Mouse (Mus musculus) forebrain, postnatal 0 days (tissue): ENCODE data around the gene Hoxb6. TPM values are rescaled to one million over a fixed set of nuclear protein-coding genes. Genes with fewer than 3 reads are reported as not detected.
A peak's percentile ranks its signal among the peaks of the same experiment; 100 is the strongest.

Source experiments
- ATAC-seq: fragments of 200-750 bp; cut with Nextera tagmentation; 2 replicates; pipeline ENCODE4 v1.8.0; 2017; ENCODE audit warnings: mild to moderate bottlenecking, moderate library complexity
- DNase-seq: peaks from one replicate; pipeline ENCODE4 v3.0.0-alpha.2; 2015
- H3K27ac ChIP-seq: fragments of 300-500 bp; sonication (generic); 2 replicates; pipeline ENCODE4 v1.5.1; 2014; ENCODE audit warnings: low read depth, mild to moderate bottlenecking, antibody characterized with exemption, low read length, moderate library complexity, mixed read lengths
- H3K27me3 ChIP-seq: fragments of 300-500 bp; sonication (generic); 2 replicates; pipeline ENCODE4 v1.6.1; 2014; ENCODE audit warnings: mild to moderate bottlenecking, low read length, mixed read lengths; ENCODE audit not compliant: insufficient read depth
- H3K36me3 ChIP-seq: fragments of 300-500 bp; sonication (generic); 2 replicates; pipeline ENCODE4 v1.6.1; 2014; ENCODE audit warnings: mild to moderate bottlenecking, moderate library complexity; ENCODE audit not compliant: insufficient read depth
- H3K4me1 ChIP-seq: fragments of 300-500 bp; sonication (generic); 2 replicates; pipeline ENCODE4 v1.6.1; 2014; ENCODE audit warnings: antibody characterized with exemption; ENCODE audit not compliant: insufficient read depth
- H3K4me2 ChIP-seq: fragments of 300-500 bp; sonication (generic); 2 replicates; pipeline ENCODE4 v1.6.1; 2014; ENCODE audit warnings: low read depth, mild to moderate bottlenecking, moderate library complexity
- H3K4me3 ChIP-seq: fragments of 300-500 bp; sonication (generic); 2 replicates; pipeline ENCODE4 v1.5.1; 2014; ENCODE audit warnings: low read depth, low read length, mixed read lengths
- H3K9ac ChIP-seq: fragments of 300-500 bp; sonication (generic); 2 replicates; pipeline ENCODE4 v1.6.1; 2014; ENCODE audit warnings: mild to moderate bottlenecking
- H3K9me3 ChIP-seq: fragments of 300-500 bp; sonication (generic); 2 replicates; pipeline ENCODE4 v1.6.1; 2016; ENCODE audit warnings: low read length
- CTCF ChIP-seq: sonication (generic); IDR thresholded peaks from 2 replicates; pipeline ENCODE4 v1.5.1; 2016; ENCODE audit warnings: antibody characterized with exemption, control low read depth, low read depth
- WGBS: fragments of 180-500 bp; shearing (Covaris S2); extraction: QIAGEN DNeasy Blood & Tissue Kit; methylation state at CpG from one replicate; pipeline ENCODE4 v1.1.7; 2014; 5-methylcytosine and 5-hydroxymethylcytosine counted together
- polyA plus RNA-seq: library from polyadenylated mRNA; unstranded; fragments of >200 nt; fragmentation: Nextera tagmentation; extraction: Ambion mirVana; gene quantifications from 2 replicates; pipeline ENCODE4 v1.2.1, GENCODE M21; 2015
- total RNA-seq: library from RNA; depleted of rRNA; stranded (reverse); fragments of >200 nt; gene quantifications from 2 replicates; pipeline ENCODE4 v1.2.3, GENCODE M21; 2014

The Hoxb6 gene
- total and polyA plus RNA-seq, 2 experiments from 2014 or later = not detected

DNA sequence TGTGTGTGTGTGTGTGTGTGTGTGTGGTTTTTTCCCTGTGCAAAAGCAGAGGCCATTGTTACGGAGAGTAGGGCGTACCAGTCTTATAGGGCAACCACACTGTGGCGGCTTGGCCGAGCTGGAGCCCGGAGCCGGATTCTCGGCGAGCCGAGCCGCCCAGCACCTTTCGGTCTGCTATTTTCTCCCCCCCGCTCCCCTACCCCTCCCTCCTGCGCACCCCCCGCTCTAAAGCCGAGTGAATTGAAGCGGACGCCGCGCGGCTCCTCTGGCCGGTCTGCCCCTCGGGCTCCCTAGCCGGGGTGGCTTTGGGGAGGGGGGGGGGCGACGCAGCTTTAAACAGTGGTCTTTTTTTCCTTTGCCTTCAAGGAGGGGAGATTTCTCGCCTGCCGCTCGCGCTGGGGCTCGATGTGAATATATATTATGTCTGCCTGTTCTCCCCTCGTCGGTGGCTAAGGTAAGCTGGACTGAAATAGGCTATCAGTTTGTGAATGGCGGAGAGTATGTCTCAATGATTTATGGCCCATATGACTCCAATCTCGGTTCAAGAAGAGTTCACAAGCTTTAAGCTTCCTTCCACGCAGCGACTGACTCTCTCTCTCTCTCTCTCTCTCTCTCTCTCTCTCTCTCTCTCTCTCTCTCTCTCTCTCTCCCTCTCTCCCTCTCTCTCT lies 48.6 kb downstream of the Hoxb6 start:
- Histone ChIP-seq H3K27me3 (peaks cover 94% of the 10 kb centered on the region), H3K4me3 (no peak overlapping the region), H3K9me3 (no peaks in the 10 kb centered on the region), H3K4me1 (no peaks in the 10 kb centered on the region), H3K9ac (no peak overlapping the region), H3K4me2 (no peak overlapping the region), H3K36me3 (no peaks in the 10 kb centered on the region), H3K27ac (no peak overlapping the region)
- ATAC-seq = no peak
- no peak for DNase-seq
- TF ChIP-seq CTCF = no peak
- WGBS = 3% methylated on average over 30 of the region's 36 CpGs

DNA sequence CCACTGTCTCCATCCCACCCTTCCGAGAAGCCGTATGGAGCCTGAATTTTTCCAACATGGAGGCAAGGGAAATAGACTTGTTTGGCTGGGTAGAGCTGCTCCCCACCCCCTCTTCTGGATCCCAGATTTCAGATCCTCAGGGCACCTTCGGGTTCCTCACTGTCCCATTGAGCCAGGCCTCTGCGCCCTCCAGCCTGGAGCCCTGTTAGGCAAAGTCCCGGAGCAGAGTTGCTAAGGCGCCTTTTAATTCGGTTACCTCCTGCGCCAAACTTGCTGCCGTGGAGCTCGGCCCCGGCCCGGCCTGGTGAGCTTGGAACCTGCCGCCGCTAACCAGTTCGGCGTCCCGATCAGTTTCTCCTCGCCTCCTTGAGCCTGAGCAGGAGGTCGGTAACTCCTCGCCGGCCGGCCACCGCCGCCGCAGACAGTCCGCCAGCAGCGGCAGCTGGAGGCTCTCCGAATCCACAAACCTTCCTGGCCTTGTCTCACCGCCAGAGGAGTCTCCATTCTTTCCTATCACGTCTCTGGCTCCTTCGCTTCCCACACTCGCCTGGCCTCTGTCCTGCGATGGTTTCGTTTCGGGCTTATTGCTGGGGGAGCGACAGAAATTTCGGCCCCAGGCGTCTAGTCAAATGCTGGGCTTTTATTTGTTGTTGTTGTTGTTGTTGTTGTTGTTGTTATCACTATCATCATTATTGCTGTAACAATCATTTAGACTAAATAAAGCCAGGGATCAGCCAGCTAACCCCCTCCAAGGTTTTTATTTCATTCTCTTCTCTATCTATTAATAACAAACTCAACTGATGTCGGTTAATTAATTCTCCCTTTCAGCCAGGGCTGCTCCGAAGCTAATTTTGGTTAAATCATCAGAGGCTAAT lies 49.7 kb downstream of the Hoxb6 start:
- Histone ChIP-seq H3K4me3 (no peak overlapping the region), H3K4me2 (no peak overlapping the region), H3K27ac (no peak overlapping the region)

DNA sequence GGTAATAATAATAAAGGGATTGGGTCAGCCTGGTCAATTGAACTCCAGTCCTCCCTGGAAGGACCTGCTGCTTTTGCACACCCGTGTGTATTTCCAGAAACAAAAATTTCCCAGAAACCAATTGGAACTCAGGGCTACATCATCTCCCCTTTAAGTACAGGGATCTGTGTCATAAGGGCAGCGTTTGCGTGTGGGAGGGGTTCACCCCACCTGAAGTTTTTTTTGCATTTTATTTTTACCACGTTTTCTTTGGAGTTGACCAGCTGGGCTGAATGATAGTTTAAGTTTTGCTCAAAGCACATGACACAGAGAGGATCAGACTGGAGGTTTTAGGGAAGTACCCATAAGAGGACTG lies 50.3 kb downstream of the Hoxb6 start:
- Histone ChIP-seq H3K27me3 (peaks cover 91% of the 10 kb centered on the region), H3K27ac (no peak overlapping the region), H3K4me2 (no peak overlapping the region), H3K4me3 (no peak overlapping the region), H3K9me3 (no peaks in the 10 kb centered on the region), H3K36me3 (no peaks in the 10 kb centered on the region), H3K4me1 (no peaks in the 10 kb centered on the region), H3K9ac (no peak overlapping the region)
- no peak for DNase-seq
- ATAC-seq = no peak
- no peak for TF ChIP-seq CTCF
- 0% methylated on average over 4 of the region's 4 CpGs for WGBS

More for the DNA sequence above, 49.7 kb downstream of the Hoxb6 start:
- peaks cover 94% of the 10 kb centered on the region for H3K27me3 ChIP-seq
- H3K36me3 ChIP-seq = no peaks in the 10 kb centered on the region
- H3K9me3 ChIP-seq = no peaks in the 10 kb centered on the region
- no peaks in the 10 kb centered on the region for H3K4me1 ChIP-seq
- no peak overlapping the region for H3K9ac ChIP-seq
- TF ChIP-seq CTCF = no peak
- peak; percentile 50 for DNase-seq
- ATAC-seq = no peak
- WGBS = under 1% methylated on average over 40 of the region's 40 CpGs

- no peak for TF ChIP-seq CTCF
- 10% methylated on average over 2 of the region's 2 CpGs for WGBS
- ATAC-seq (no peak), DNase-seq (no peak)
- no peak overlapping the region for H3K4me3 ChIP-seq
- H3K9ac ChIP-seq = no peak overlapping the region
- no peak overlapping the region for H3K4me2 ChIP-seq
- peaks cover 91% of the 10 kb centered on the region for H3K27me3 ChIP-seq
- no peaks in the 10 kb centered on the region for H3K9me3 ChIP-seq
- no peak overlapping the region for H3K27ac ChIP-seq
- H3K4me1 ChIP-seq = no peaks in the 10 kb centered on the region
- no peaks in the 10 kb centered on the region for H3K36me3 ChIP-seq
Observed at GRCm38 (mm10) chr11:96343206-96343745, 51.0 kb downstream of the Hoxb6 start.

- DNase-seq = no peak
- peaks cover 91% of the 10 kb centered on the region for H3K27me3 ChIP-seq
- ATAC-seq = no peak
- WGBS = 3% methylated on average over 40 of the region's 40 CpGs
- H3K36me3 ChIP-seq = no peaks in the 10 kb centered on the region
- no peak overlapping the region for H3K4me3 ChIP-seq
- no peak overlapping the region for H3K9ac ChIP-seq
- no peaks in the 10 kb centered on the region for H3K9me3 ChIP-seq
- H3K4me1 ChIP-seq = no peaks in the 10 kb centered on the region
- TF ChIP-seq CTCF = no peak
- no peak overlapping the region for H3K27ac ChIP-seq
- H3K4me2 ChIP-seq = no peak overlapping the region
Observed at GRCm38 (mm10) chr11:96344061-96344877, 52.0 kb downstream of the Hoxb6 start.

GRCm38 (mm10) chr11:96344878-96345159 lies 52.5 kb downstream of the Hoxb6 start:
- H3K36me3 ChIP-seq = no peaks in the 10 kb centered on the region
- DNase-seq (no peak), ATAC-seq (no peak)
- no peak for TF ChIP-seq CTCF
- H3K27ac ChIP-seq = no peak overlapping the region
- no peaks in the 10 kb centered on the region for H3K4me1 ChIP-seq
- no peak overlapping the region for H3K4me2 ChIP-seq
- H3K4me3 ChIP-seq = no peak overlapping the region
- 2% methylated on average over 6 of the region's 6 CpGs for WGBS
- no peaks in the 10 kb centered on the region for H3K9me3 ChIP-seq
- H3K27me3 ChIP-seq = peaks cover 91% of the 10 kb centered on the region
- H3K9ac ChIP-seq = no peak overlapping the region
